Mouse (Mus musculus): ENCODE measurements around the gene Cyld. TPM values are rescaled to one million over a fixed set of nuclear protein-coding genes. Genes with fewer than 3 reads are reported as not detected.
"Not testable (repeated sequence)": the region's sequence is repeated elsewhere in the genome, so short reads cannot be mapped to it uniquely, and the experiment has no call there.

The Cyld gene
- polyA plus RNA-seq (2014; fragmentation: Nextera tagmentation; extraction: Ambion mirVana): 19.2 and 19.9 TPM in 2 replicates

DNA sequence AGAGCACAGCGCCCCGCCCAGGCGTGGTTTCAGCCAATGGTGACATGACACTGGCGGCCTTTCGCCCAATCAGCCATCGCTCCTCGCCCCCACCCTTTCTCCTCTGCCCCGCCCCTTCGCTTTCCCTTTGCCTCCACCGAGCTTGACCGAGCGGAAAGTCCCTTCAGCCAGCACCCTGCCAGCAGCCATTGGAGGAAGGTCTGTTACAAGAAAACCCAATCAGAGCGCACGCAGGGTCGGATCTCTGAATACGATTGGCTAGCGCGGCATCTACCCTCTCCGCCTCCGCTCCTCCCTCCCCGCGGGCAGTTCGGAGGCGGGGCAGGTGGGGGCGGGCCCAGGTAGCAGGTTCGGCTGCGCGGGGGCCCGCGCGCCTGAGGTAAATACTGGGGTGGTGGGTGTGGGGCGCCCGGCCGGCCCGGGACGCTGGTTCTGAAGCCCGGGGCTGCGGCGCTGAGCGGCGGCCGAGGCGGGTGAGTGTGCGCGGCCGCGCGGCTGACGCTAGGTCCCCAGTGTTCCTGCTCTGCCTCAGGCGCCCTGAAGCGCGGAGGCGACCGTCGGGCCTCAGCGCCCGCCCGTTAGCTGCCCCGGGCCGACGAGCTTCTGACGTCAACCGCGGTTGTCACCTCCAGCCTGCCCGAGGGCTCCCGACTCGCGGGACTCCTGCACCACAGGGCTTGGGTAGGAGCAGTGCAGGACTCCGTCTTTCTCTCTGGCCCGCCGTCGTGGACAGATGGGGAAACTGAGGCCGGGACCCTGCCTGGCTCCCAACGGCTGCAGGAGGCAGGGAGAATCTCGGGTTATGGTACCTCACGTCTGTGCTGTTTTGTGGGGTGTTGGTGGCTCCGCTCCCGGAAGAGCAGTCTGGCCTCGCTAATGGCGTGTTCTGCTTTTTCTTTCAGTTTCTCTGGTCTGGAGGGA is at the start of gene Cyld:
Gene Cyld (plus strand): TSS at position 308 of the 921 bp plus-strand sequence.
- ATAC-seq (ENCODE audit: low FRiP score) (peak; percentile 100), DNase-seq (ENCODE audit: low spot score) (peak; percentile 96)
- peak within 1 kb of the TSS; percentile 78 for H3K9ac ChIP-seq
- H3K36me3 ChIP-seq (replicated peaks; ENCODE audit: control insufficient read depth, insufficient read depth): no peaks in the 10 kb centered on the region
- H3K4me1 ChIP-seq (replicated peaks; ENCODE audit: control insufficient read depth, insufficient read depth, low read length): peaks cover 19% of the 10 kb centered on the region
- H3K27me3 ChIP-seq (ENCODE audit: control insufficient read depth, insufficient read depth, low read length): no peaks in the 10 kb centered on the region
- no peaks in the 10 kb centered on the region for H3K9me3 ChIP-seq (ENCODE audit: control insufficient read depth, low read length)
- WGBS: under 1% methylated on average over 68 of the region's 80 CpGs
- peak within 1 kb of the TSS; percentile 79 for H3K4me3 ChIP-seq (replicated peaks; ENCODE audit: low read length)
- peak within 1 kb of the TSS; percentile 81 for H3K27ac ChIP-seq
- peak within 1 kb of the TSS; percentile 59 for H3K4me2 ChIP-seq (replicated peaks)

GRCm38 (mm10) chr8:88648322-88648721 is 48.5 kb upstream of the Cyld start:
- DNase-seq (ENCODE audit: low spot score): no peak
- no peak overlapping the region for H3K9ac ChIP-seq
- 0 out of 2 replicates have a peak, but pooled peaks cover 5% of the 10 kb centered on the region for H3K4me1 ChIP-seq (replicated peaks; ENCODE audit: control insufficient read depth, insufficient read depth, low read length)

GRCm38 (mm10) chr8:88650016-88650708 is 46.7 kb upstream of the Cyld start:
- Histone ChIP-seq H3K27me3 (ENCODE audit: control insufficient read depth, insufficient read depth, low read length) (peaks cover 7% of the 10 kb centered on the region; the same call in 1 of the 2 replicates), H3K4me2 (replicated peaks) (no peak overlapping the region), H3K4me1 (replicated peaks; ENCODE audit: control insufficient read depth, insufficient read depth, low read length) (0 out of 2 replicates have a peak, but pooled peaks cover 5% of the 10 kb centered on the region), H3K4me3 (replicated peaks; ENCODE audit: low read length) (no peak overlapping the region), H3K27ac (no peak overlapping the region), H3K36me3 (replicated peaks; ENCODE audit: control insufficient read depth, insufficient read depth) (no peaks in the 10 kb centered on the region), H3K9me3 (ENCODE audit: control insufficient read depth, low read length) (no peaks in the 10 kb centered on the region), H3K9ac (no peak overlapping the region)
- no peak for DNase-seq (ENCODE audit: low spot score)
- no peak for ATAC-seq (ENCODE audit: low FRiP score)
- 87% methylated on average over 6 of the region's 6 CpGs for WGBS

More at GRCm38 (mm10) chr8:88648322-88648721, 48.5 kb upstream of the Cyld start:
- Histone ChIP-seq H3K4me3 (replicated peaks; ENCODE audit: low read length) (no peak overlapping the region), H3K4me2 (replicated peaks) (no peak overlapping the region), H3K36me3 (replicated peaks; ENCODE audit: control insufficient read depth, insufficient read depth) (no peaks in the 10 kb centered on the region), H3K9me3 (ENCODE audit: control insufficient read depth, low read length) (no peaks in the 10 kb centered on the region), H3K27ac (no peak overlapping the region), H3K27me3 (ENCODE audit: control insufficient read depth, insufficient read depth, low read length) (peaks cover 7% of the 10 kb centered on the region; the same call in 1 of the 2 replicates)
- no peak for ATAC-seq (ENCODE audit: low FRiP score)

DNA sequence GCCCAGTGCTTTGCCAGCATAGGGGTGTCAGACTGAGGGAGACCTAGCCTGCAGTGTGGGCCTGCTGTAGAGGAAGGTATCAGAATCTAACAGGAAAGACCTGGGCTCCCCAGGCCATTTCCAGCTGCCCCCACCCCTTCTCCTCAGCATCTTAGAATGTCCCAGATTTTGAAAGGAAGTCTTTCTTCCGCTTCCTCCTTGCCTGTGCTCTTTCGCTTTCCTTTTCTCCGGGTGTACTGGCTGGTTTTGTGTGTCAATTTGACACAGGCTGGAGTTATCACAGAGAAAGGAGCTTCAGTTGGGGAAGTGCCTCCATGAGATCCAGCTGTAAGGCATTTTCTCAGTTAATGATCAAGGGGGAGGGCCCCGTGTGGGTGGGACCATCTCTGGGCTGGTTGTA is 45.7 kb upstream of the Cyld start:
- WGBS: 80% methylated on average over 4 of the region's 4 CpGs
- ATAC-seq (ENCODE audit: low FRiP score): not testable (repeated sequence)

DNA sequence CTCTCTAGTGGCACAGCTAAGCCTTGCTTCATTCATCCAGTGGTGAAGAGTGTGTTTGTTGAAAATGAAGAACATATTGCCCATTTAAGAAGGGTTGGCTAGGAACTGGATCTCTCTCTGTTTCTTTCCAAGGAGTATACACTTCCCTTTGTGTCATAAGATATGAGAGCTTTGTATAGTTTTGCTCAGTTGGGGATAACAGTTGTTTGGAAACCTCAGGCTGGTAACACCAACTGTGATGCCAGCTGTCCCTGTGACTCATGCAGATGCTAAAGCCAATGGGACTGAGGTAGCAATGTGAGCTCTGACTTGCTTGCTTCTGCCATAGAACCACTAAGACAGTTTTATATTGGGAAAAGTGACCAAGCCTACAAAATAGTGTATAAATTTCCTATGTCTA is 41.5 kb upstream of the Cyld start:
- Histone ChIP-seq H3K36me3 (replicated peaks; ENCODE audit: control insufficient read depth, insufficient read depth) (no peaks in the 10 kb centered on the region), H3K4me2 (replicated peaks) (no peak overlapping the region), H3K27ac (no peak overlapping the region), H3K9me3 (ENCODE audit: control insufficient read depth, low read length) (no peaks in the 10 kb centered on the region), H3K9ac (no peak overlapping the region), H3K4me1 (replicated peaks; ENCODE audit: control insufficient read depth, insufficient read depth, low read length) (no peaks in the 10 kb centered on the region), H3K27me3 (ENCODE audit: control insufficient read depth, insufficient read depth, low read length) (no peaks in the 10 kb centered on the region), H3K4me3 (replicated peaks; ENCODE audit: low read length) (no peak overlapping the region)
- ATAC-seq (ENCODE audit: low FRiP score): no peak
- DNase-seq (ENCODE audit: low spot score): no peak

More for the DNA sequence above, 45.7 kb upstream of the Cyld start:
- not testable (repeated sequence) for H3K27ac ChIP-seq; H3K4me1 ChIP-seq (replicated peaks; ENCODE audit: control insufficient read depth, insufficient read depth, low read length); H3K4me3 ChIP-seq (replicated peaks; ENCODE audit: low read length); H3K36me3 ChIP-seq (replicated peaks; ENCODE audit: control insufficient read depth, insufficient read depth); H3K9me3 ChIP-seq (ENCODE audit: control insufficient read depth, low read length); H3K4me2 ChIP-seq (replicated peaks); DNase-seq (ENCODE audit: low spot score); H3K9ac ChIP-seq; H3K27me3 ChIP-seq (ENCODE audit: control insufficient read depth, insufficient read depth, low read length)

GRCm38 (mm10) chr8:88659873-88660272 is 37.0 kb upstream of the Cyld start:
- ATAC-seq (ENCODE audit: low FRiP score) (no peak), DNase-seq (ENCODE audit: low spot score) (no peak)
- no peak overlapping the region for H3K9ac ChIP-seq
- H3K4me3 ChIP-seq (replicated peaks; ENCODE audit: low read length): no peak overlapping the region
- no peaks in the 10 kb centered on the region for H3K9me3 ChIP-seq (ENCODE audit: control insufficient read depth, low read length)
- no peak overlapping the region for H3K4me2 ChIP-seq (replicated peaks)
- 78% methylated on average over 3 of the region's 3 CpGs for WGBS
- no peaks in the 10 kb centered on the region for H3K27me3 ChIP-seq (ENCODE audit: control insufficient read depth, insufficient read depth, low read length)
- no peak overlapping the region for H3K27ac ChIP-seq
- H3K4me1 ChIP-seq (replicated peaks; ENCODE audit: control insufficient read depth, insufficient read depth, low read length): no peaks in the 10 kb centered on the region
- no peaks in the 10 kb centered on the region for H3K36me3 ChIP-seq (replicated peaks; ENCODE audit: control insufficient read depth, insufficient read depth)

GRCm38 (mm10) chr8:88662401-88662821 is 34.4 kb upstream of the Cyld start:
- DNase-seq (ENCODE audit: low spot score): no peak
- WGBS: 84% methylated on average over 6 of the region's 6 CpGs

DNA sequence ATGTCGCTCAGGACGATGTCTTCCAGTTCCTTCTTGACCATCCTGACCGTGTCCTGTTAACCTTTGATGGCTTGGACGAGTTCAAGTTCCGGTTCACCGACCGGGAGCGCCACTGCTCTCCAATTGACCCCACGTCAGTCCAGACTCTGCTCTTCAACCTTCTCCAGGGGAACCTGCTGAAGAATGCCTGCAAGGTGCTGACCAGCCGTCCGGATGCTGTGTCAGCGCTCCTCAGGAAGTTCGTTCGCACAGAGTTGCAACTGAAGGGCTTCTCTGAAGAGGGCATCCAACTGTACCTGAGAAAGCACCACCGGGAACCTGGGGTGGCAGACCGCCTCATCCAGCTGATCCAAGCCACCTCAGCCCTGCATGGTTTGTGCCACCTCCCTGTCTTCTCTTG is 32.7 kb upstream of the Cyld start:
- Histone ChIP-seq H3K4me1 (replicated peaks; ENCODE audit: control insufficient read depth, insufficient read depth, low read length) (peaks cover 12% of the 10 kb centered on the region; the same call in 1 of the 2 replicates), H3K27ac (no peak overlapping the region), H3K9me3 (ENCODE audit: control insufficient read depth, low read length) (no peaks in the 10 kb centered on the region), H3K36me3 (replicated peaks; ENCODE audit: control insufficient read depth, insufficient read depth) (no peaks in the 10 kb centered on the region), H3K27me3 (ENCODE audit: control insufficient read depth, insufficient read depth, low read length) (no peaks in the 10 kb centered on the region), H3K4me2 (replicated peaks) (no peak overlapping the region), H3K9ac (no peak overlapping the region), H3K4me3 (replicated peaks; ENCODE audit: low read length) (no peak overlapping the region)
- no peak for DNase-seq (ENCODE audit: low spot score)
- no peak for ATAC-seq (ENCODE audit: low FRiP score)
- WGBS: 69% methylated on average over 16 of the region's 16 CpGs

More at GRCm38 (mm10) chr8:88662401-88662821, 34.4 kb upstream of the Cyld start:
- Histone ChIP-seq H3K9me3 (ENCODE audit: control insufficient read depth, low read length) (no peaks in the 10 kb centered on the region), H3K27ac (no peak overlapping the region), H3K9ac (no peak overlapping the region), H3K4me3 (replicated peaks; ENCODE audit: low read length) (no peak overlapping the region), H3K27me3 (ENCODE audit: control insufficient read depth, insufficient read depth, low read length) (no peaks in the 10 kb centered on the region), H3K4me1 (replicated peaks; ENCODE audit: control insufficient read depth, insufficient read depth, low read length) (no peaks in the 10 kb centered on the region), H3K36me3 (replicated peaks; ENCODE audit: control insufficient read depth, insufficient read depth) (no peaks in the 10 kb centered on the region), H3K4me2 (replicated peaks) (no peak overlapping the region)
- no peak for ATAC-seq (ENCODE audit: low FRiP score)

- no peak for DNase-seq (ENCODE audit: low spot score)
- ATAC-seq (ENCODE audit: low FRiP score): no peak
- Histone ChIP-seq H3K27ac (no peak overlapping the region), H3K4me1 (replicated peaks; ENCODE audit: control insufficient read depth, insufficient read depth, low read length) (peaks cover 17% of the 10 kb centered on the region; the same call in 1 of the 2 replicates), H3K9ac (no peak overlapping the region), H3K4me3 (replicated peaks; ENCODE audit: low read length) (no peak overlapping the region), H3K27me3 (ENCODE audit: control insufficient read depth, insufficient read depth, low read length) (no peaks in the 10 kb centered on the region), H3K4me2 (replicated peaks) (no peak overlapping the region), H3K36me3 (replicated peaks; ENCODE audit: control insufficient read depth, insufficient read depth) (no peaks in the 10 kb centered on the region), H3K9me3 (ENCODE audit: control insufficient read depth, low read length) (no peaks in the 10 kb centered on the region)
- WGBS: 75% methylated on average over 19 of the region's 19 CpGs
Measured at GRCm38 (mm10) chr8:88664947-88665346, 31.9 kb upstream of the Cyld start.

All from hindbrain, embryonic 14.5 days (tissue).